Mouse (Mus musculus): ENCODE data around the gene Nrxn2. TPM values are rescaled to one million over a fixed set of nuclear protein-coding genes. Genes with fewer than 3 reads are reported as not detected.

Gene Nrxn2
- polyA plus RNA-seq, 1 experiment: 0.01 TPM

GRCm38 (mm10) chr19:6510546-6510945 lies 92.0 kb downstream of the Nrxn2 start:
- Histone ChIP-seq H3K27me3 (ENCODE audit: control insufficient read depth, insufficient read depth, insufficient read length) (peaks cover 78% of the 10 kb centered on the region), H3K79me2 (ENCODE audit: control insufficient read depth, insufficient read depth) (no peaks in the 10 kb centered on the region), H3ac (ENCODE audit: control insufficient read depth, insufficient read length) (no peak overlapping the region), H3K4me3 (no peak overlapping the region), H3K4me2 (ENCODE audit: low read depth) (no peak overlapping the region), H3K36me3 (ENCODE audit: control insufficient read depth, insufficient read depth) (no peaks in the 10 kb centered on the region)
- no peak for TF ChIP-seq MYOG (IDR thresholded peaks at IDR 0.05; ENCODE audit: control insufficient read depth in 1 of 3, insufficient read depth in 1 of 3, insufficient read length in 2 of 3, low read depth in 2 of 3)
- no peak for TF ChIP-seq MAX (IDR thresholded peaks at IDR 0.05; ENCODE audit: low read depth)
- no peak for TF ChIP-seq REST (IDR thresholded peaks at IDR 0.05; ENCODE audit: insufficient read depth, insufficient read length)
- no peak for TF ChIP-seq CEBPB (IDR thresholded peaks at IDR 0.05; ENCODE audit: insufficient read depth, poor library complexity, severe bottlenecking)
- no peak for TF ChIP-seq POLR2A (IDR thresholded peaks at IDR 0.05; ENCODE audit: insufficient read length, low read depth)

DNA sequence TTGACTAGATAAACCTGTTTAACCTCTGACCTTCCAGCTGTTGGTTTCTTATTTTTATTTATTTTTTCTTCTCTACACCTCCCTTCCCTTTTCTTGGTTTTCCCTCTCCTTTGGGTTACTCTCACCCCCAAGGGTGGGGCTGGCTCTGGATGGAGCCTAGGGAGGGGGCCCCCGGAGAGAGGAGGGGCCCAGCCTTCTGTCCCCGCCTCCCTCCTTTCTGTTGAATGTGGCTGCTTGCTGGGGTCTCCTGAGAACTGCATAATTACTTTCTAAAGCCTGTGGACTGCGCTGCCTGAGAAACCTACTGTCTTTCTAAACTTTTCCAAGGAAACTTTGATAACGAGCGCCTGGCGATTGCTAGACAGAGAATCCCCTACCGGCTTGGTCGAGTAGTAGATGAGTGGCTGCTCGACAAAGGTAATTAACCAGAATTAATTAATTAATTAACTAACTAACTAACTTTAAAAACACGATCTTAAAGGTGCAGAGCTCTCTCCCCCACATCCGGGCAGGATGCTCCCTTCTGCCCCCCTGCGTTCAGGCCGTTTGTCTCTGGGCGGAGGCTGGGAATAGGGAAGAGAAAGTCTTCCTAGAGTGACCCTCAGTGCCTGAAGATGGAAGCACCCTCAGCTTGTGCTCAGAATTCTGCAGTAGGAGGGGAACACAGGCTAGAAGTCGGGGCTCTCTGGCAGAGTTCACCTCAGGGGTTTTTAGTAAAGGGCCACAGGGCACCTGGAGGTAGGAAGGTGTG lies 95.0 kb downstream of the Nrxn2 start:
- Histone ChIP-seq H3K79me2 (ENCODE audit: control insufficient read depth, insufficient read depth) (no peaks in the 10 kb centered on the region), H3K36me3 (ENCODE audit: control insufficient read depth, insufficient read depth) (no peaks in the 10 kb centered on the region), H3K4me2 (ENCODE audit: low read depth) (no peak overlapping the region), H3K4me3 (no peak overlapping the region), H3K27me3 (ENCODE audit: control insufficient read depth, insufficient read depth, insufficient read length) (peaks cover 58% of the 10 kb centered on the region), H3ac (ENCODE audit: control insufficient read depth, insufficient read length) (no peak overlapping the region)
- TF ChIP-seq MYOG (IDR thresholded peaks at IDR 0.05; ENCODE audit: control insufficient read depth in 1 of 3, insufficient read depth in 1 of 3, insufficient read length in 2 of 3, low read depth in 2 of 3): no peak
- TF ChIP-seq CEBPB (IDR thresholded peaks at IDR 0.05; ENCODE audit: insufficient read depth, poor library complexity, severe bottlenecking): no peak
- no peak for TF ChIP-seq REST (IDR thresholded peaks at IDR 0.05; ENCODE audit: insufficient read depth, insufficient read length)
- no peak for TF ChIP-seq MYOD1 (IDR thresholded peaks at IDR 0.05; ENCODE audit: control insufficient read depth in 1 of 3, insufficient read length in 2 of 3, low read depth in 2 of 3)
- TF ChIP-seq USF1 (IDR thresholded peaks at IDR 0.05; ENCODE audit: low read depth): no peak
- no peak for TF ChIP-seq TCF3 (IDR thresholded peaks at IDR 0.05; ENCODE audit: insufficient read length, low read depth)
- TF ChIP-seq TCF12 (IDR thresholded peaks at IDR 0.05; ENCODE audit: insufficient read depth, poor library complexity, severe bottlenecking): no peak
- TF ChIP-seq E2F4 (IDR thresholded peaks at IDR 0.05; ENCODE audit: insufficient read depth): no peak

DNA sequence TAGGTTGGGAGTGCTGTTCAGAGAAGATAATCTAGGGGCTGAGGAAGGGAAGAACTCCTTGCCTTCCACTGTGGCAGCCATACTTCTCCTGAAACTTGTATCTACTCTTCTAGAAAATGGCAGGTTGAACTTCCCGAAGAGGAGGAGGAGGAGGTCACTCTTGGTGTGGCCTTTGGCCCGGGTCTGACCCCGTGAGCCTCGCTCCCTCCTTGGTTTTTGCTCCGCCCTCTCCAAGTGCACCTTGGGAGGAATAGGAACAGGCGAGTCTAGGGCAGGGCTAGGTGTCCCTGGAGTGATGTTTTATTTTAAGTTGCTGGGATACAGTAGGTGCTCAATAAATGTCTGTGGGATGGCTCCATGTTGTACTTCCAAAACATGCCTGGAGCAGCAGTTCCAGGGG lies 96.4 kb downstream of the Nrxn2 start:
- Histone ChIP-seq H3K4me2 (ENCODE audit: low read depth) (no peak overlapping the region), H3K36me3 (ENCODE audit: control insufficient read depth, insufficient read depth) (no peaks in the 10 kb centered on the region), H3K4me3 (no peak overlapping the region), H3ac (ENCODE audit: control insufficient read depth, insufficient read length) (no peak overlapping the region), H3K27me3 (ENCODE audit: control insufficient read depth, insufficient read depth, insufficient read length) (peaks cover 52% of the 10 kb centered on the region), H3K79me2 (ENCODE audit: control insufficient read depth, insufficient read depth) (no peaks in the 10 kb centered on the region)
- no peak for TF ChIP-seq POLR2A (IDR thresholded peaks at IDR 0.05; ENCODE audit: insufficient read length, low read depth)
- TF ChIP-seq TCF12 (IDR thresholded peaks at IDR 0.05; ENCODE audit: insufficient read depth, poor library complexity, severe bottlenecking): no peak
- TF ChIP-seq SRF (IDR thresholded peaks at IDR 0.05; ENCODE audit: control insufficient read depth, insufficient read length, low read depth): no peak
- TF ChIP-seq POLR2AphosphoS2 (IDR thresholded peaks at IDR 0.05; ENCODE audit: insufficient read length, low read depth): no peak
- TF ChIP-seq USF1 (IDR thresholded peaks at IDR 0.05; ENCODE audit: low read depth): no peak
- no peak for TF ChIP-seq MYOD1 (IDR thresholded peaks at IDR 0.05; ENCODE audit: control insufficient read depth in 1 of 3, insufficient read length in 2 of 3, low read depth in 2 of 3)

DNA sequence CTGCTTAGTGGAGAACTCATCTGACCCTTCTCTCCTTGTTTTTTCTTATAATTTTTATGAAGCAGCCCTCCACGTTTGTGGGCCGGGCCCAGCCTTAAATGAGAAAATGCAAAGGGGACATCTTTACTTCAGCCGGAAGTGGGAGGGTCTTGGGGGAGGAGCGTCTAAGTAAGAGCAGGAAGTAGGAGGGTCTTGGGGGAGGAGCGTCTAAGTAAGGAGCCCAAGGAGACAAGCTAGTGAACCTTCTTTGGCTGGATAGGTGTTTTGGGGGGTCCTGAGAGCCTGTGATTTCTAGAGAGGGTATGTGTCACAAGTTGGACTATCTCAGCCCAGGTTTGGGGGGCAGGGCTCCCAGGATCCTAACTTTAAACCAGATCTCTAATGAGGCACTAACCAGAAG lies 96.9 kb downstream of the Nrxn2 start:
- peaks cover 47% of the 10 kb centered on the region for H3K27me3 ChIP-seq (ENCODE audit: control insufficient read depth, insufficient read depth, insufficient read length)
- TF ChIP-seq POLR2A (IDR thresholded peaks at IDR 0.05; ENCODE audit: insufficient read length, low read depth) (no peak), E2F4 (IDR thresholded peaks at IDR 0.05; ENCODE audit: insufficient read depth) (no peak), MAX (IDR thresholded peaks at IDR 0.05; ENCODE audit: low read depth) (no peak), TCF3 (IDR thresholded peaks at IDR 0.05; ENCODE audit: insufficient read length, low read depth) (no peak), MYOD1 (IDR thresholded peaks at IDR 0.05; ENCODE audit: control insufficient read depth in 1 of 3, insufficient read length in 2 of 3, low read depth in 2 of 3) (no peak), USF1 (IDR thresholded peaks at IDR 0.05; ENCODE audit: low read depth) (no peak), REST (IDR thresholded peaks at IDR 0.05; ENCODE audit: insufficient read depth, insufficient read length) (no peak), MYOG (IDR thresholded peaks at IDR 0.05; ENCODE audit: control insufficient read depth in 1 of 3, insufficient read depth in 1 of 3, insufficient read length in 2 of 3, low read depth in 2 of 3) (no peak), TCF12 (IDR thresholded peaks at IDR 0.05; ENCODE audit: insufficient read depth, poor library complexity, severe bottlenecking) (no peak), POLR2AphosphoS2 (IDR thresholded peaks at IDR 0.05; ENCODE audit: insufficient read length, low read depth) (no peak)

DNA sequence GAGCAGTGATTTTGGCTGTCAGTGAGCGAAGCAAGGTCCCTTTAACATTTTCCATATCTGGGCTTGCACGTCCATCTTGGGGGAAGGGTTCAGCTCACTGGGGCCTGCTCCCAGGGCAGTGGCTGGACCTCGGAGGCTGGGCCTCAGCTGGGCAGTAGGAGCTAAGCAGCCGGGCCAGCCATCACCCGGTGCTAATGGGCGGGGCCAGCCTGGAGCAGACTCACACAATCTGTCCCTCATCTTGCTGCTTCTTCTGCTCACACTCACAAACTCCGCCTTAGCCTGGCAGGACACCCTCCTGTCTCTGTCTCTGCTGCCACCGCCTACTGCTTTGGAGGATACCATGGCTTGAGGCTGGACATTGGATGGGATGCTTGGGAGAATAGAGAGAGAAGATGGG lies 97.6 kb downstream of the Nrxn2 start:
- H3ac ChIP-seq (ENCODE audit: control insufficient read depth, insufficient read length): no peak overlapping the region
- H3K27me3 ChIP-seq (ENCODE audit: control insufficient read depth, insufficient read depth, insufficient read length): peaks cover 40% of the 10 kb centered on the region
- H3K4me2 ChIP-seq (ENCODE audit: low read depth): no peak overlapping the region
- H3K4me3 ChIP-seq: no peak overlapping the region
- no peaks in the 10 kb centered on the region for H3K36me3 ChIP-seq (ENCODE audit: control insufficient read depth, insufficient read depth)
- H3K79me2 ChIP-seq (ENCODE audit: control insufficient read depth, insufficient read depth): no peaks in the 10 kb centered on the region
- TF ChIP-seq USF1 (IDR thresholded peaks at IDR 0.05; ENCODE audit: low read depth) (no peak), MYOD1 (IDR thresholded peaks at IDR 0.05; ENCODE audit: control insufficient read depth in 1 of 3, insufficient read length in 2 of 3, low read depth in 2 of 3) (no peak), MAX (IDR thresholded peaks at IDR 0.05; ENCODE audit: low read depth) (no peak), POLR2AphosphoS2 (IDR thresholded peaks at IDR 0.05; ENCODE audit: insufficient read length, low read depth) (no peak), TCF12 (IDR thresholded peaks at IDR 0.05; ENCODE audit: insufficient read depth, poor library complexity, severe bottlenecking) (no peak), TCF3 (IDR thresholded peaks at IDR 0.05; ENCODE audit: insufficient read length, low read depth) (no peak), POLR2A (IDR thresholded peaks at IDR 0.05; ENCODE audit: insufficient read length, low read depth) (no peak), REST (IDR thresholded peaks at IDR 0.05; ENCODE audit: insufficient read depth, insufficient read length) (no peak), CEBPB (IDR thresholded peaks at IDR 0.05; ENCODE audit: insufficient read depth, poor library complexity, severe bottlenecking) (no peak), SRF (IDR thresholded peaks at IDR 0.05; ENCODE audit: control insufficient read depth, insufficient read length, low read depth) (no peak), E2F4 (IDR thresholded peaks at IDR 0.05; ENCODE audit: insufficient read depth) (no peak), MYOG (IDR thresholded peaks at IDR 0.05; ENCODE audit: control insufficient read depth in 1 of 3, insufficient read depth in 1 of 3, insufficient read length in 2 of 3, low read depth in 2 of 3) (no peak)

More for the DNA sequence above, 96.9 kb downstream of the Nrxn2 start:
- Histone ChIP-seq H3K4me2 (ENCODE audit: low read depth) (no peak overlapping the region), H3ac (ENCODE audit: control insufficient read depth, insufficient read length) (no peak overlapping the region), H3K36me3 (ENCODE audit: control insufficient read depth, insufficient read depth) (no peaks in the 10 kb centered on the region), H3K79me2 (ENCODE audit: control insufficient read depth, insufficient read depth) (no peaks in the 10 kb centered on the region), H3K4me3 (no peak overlapping the region)
